Mouse (Mus musculus) bone marrow macrophage, adult 2 months (primary cell): ENCODE measurements around the gene Ube2d3.

Source experiments
- CTCF ChIP-seq: IDR thresholded peaks from 2 replicates; pipeline ENCODE4 v1.5.1; 2012; ENCODE audit warnings: low read depth, mild to moderate bottlenecking, low read length, moderate library complexity
- POLR2A ChIP-seq: IDR thresholded peaks from 2 replicates; pipeline ENCODE4 v1.6.1; 2012; ENCODE audit warnings: mild to moderate bottlenecking, low read depth, low read length, borderline replicate concordance

- TF ChIP-seq POLR2A (no peak), CTCF (no peak)
Measured at GRCm38 (mm10) chr3:135403211-135403610, 34.7 kb upstream of the Ube2d3 start.
